Mouse (Mus musculus) heart, adult 2 months (tissue): ENCODE measurements around the gene Polr3c. TPM values are rescaled to one million over a fixed set of nuclear protein-coding genes. Genes with fewer than 3 reads are reported as not detected.
"Not testable (repeated sequence)": the region's sequence is repeated elsewhere in the genome, so short reads cannot be mapped to it uniquely, and the experiment has no call there.

ENCODE experiments used
- DNase-seq, 2 experiments: peaks; one replicate each; pipeline ENCODE4 v3.0.0; 2021
- H3K27ac ChIP-seq: fragments of 200-600 bp; 2 replicates; pipeline ENCODE4 v1.8.1; 2022
- H3K27me3 ChIP-seq: fragments of 200-500 bp; 2 replicates; pipeline ENCODE4 v1.6.1; 2012; ENCODE audit warnings: mild to moderate bottlenecking, low read length, inconsistent platforms, mixed read lengths; ENCODE audit not compliant: control insufficient read depth, insufficient read depth
- H3K36me3 ChIP-seq: fragments of 200-500 bp; 2 replicates; pipeline ENCODE4 v1.6.1; 2012; ENCODE audit warnings: low read length, inconsistent platforms; ENCODE audit not compliant: control insufficient read depth, insufficient read depth
- H3K4me1 ChIP-seq: fragments of 200-500 bp; 2 replicates; pipeline ENCODE4 v1.6.1; 2011; ENCODE audit warnings: low read length; ENCODE audit not compliant: control insufficient read depth, insufficient read depth
- H3K4me3 ChIP-seq: fragments of 200-600 bp; 2 replicates; pipeline ENCODE4 v1.8.1; 2022
- H3K79me2 ChIP-seq: fragments of 200-500 bp; replicated peaks from 2 replicates; pipeline ENCODE4 v1.6.1; 2012; ENCODE audit warnings: mild to moderate bottlenecking, inconsistent platforms, low read length, moderate library complexity, mixed read lengths; ENCODE audit not compliant: control insufficient read depth, insufficient read depth
- H3K9ac ChIP-seq: fragments of 200-500 bp; 2 replicates; pipeline ENCODE4 v1.6.1; 2012; ENCODE audit warnings: low read depth, mild to moderate bottlenecking, control low read depth, inconsistent platforms, low read length, mixed read lengths
- CTCF ChIP-seq: fragments of 200-600 bp; IDR thresholded peaks from 2 replicates; pipeline ENCODE4 v1.8.1; 2022; ENCODE audit warnings: antibody characterized with exemption, mild to moderate bottlenecking, moderate library complexity
- EP300 ChIP-seq: fragments of 200-500 bp; IDR thresholded peaks from 2 replicates; pipeline ENCODE4 v1.6.1; 2011; ENCODE audit warnings: low read depth, low read length, control low read depth; ENCODE audit not compliant: insufficient read depth
- POLR2A ChIP-seq: fragments of 200-500 bp; IDR thresholded peaks from 2 replicates; pipeline ENCODE4 v1.6.1; 2011; ENCODE audit warnings: mild to moderate bottlenecking, low read depth, low read length, control low read depth; ENCODE audit not compliant: insufficient read depth
- WGBS: fragments of 180-500 bp; shearing (Covaris S2); methylation state at CpG from one replicate; pipeline ENCODE4 v1.1.7; 2018; 5-methylcytosine and 5-hydroxymethylcytosine counted together
- intact Hi-C: fragments of 180-260 bp; cut with DNase I; formaldehyde crosslinking; loops from one replicate; pipeline ENCODE4 v1.15.1; 2025
- polyA plus RNA-seq: library from polyadenylated mRNA; depleted of rRNA; stranded (reverse); fragments of >200 nt; gene quantifications from 2 replicates; pipeline ENCODE4 v1.2.3, GENCODE M21; 2012
- total RNA-seq, 2 experiments: library from RNA; stranded (reverse); gene quantifications; 2 replicates each; pipeline ENCODE4 v1.2.3; 2021

The Polr3c gene
- total and polyA plus RNA-seq, 3 experiments: 21.2 to 24.4 (median 22.4) TPM

- H3K79me2 ChIP-seq: 0 out of 2 replicates have a peak, but pooled peaks cover 2% of the 10 kb centered on the region
- no peak for DNase-seq
- 86% methylated on average over 1 of the region's 1 CpGs for WGBS
- intact Hi-C loops: no loop called here
- peaks cover 2% of the 10 kb centered on the region for H3K36me3 ChIP-seq
- TF ChIP-seq CTCF: no peak
- TF ChIP-seq POLR2A: no peak
- no peak for TF ChIP-seq EP300
- no peak overlapping the region for H3K27ac ChIP-seq
- no peak overlapping the region for H3K4me3 ChIP-seq
- no peaks in the 10 kb centered on the region for H3K27me3 ChIP-seq
- H3K4me1 ChIP-seq: no peaks in the 10 kb centered on the region; the same call in 1 of the 2 replicates
- H3K9ac ChIP-seq: no peak overlapping the region
These were observed 33.8 kb downstream of the Polr3c start for GRCm38 (mm10) chr3:96693579-96693978.

GRCm38 (mm10) chr3:96692506-96692905 lies 34.9 kb downstream of the Polr3c start:
- 16% methylated on average over 3 of the region's 3 CpGs for WGBS
- DNase-seq: peak; percentile 40 to 53

GRCm38 (mm10) chr3:96690298-96690697 lies 37.1 kb downstream of the Polr3c start:
- Histone ChIP-seq H3K27me3 (no peaks in the 10 kb centered on the region), H3K4me3 (no peak overlapping the region), H3K4me1 (no peaks in the 10 kb centered on the region), H3K79me2 (no peaks in the 10 kb centered on the region), H3K27ac (no peak overlapping the region), H3K9ac (no peak overlapping the region), H3K36me3 (no peaks in the 10 kb centered on the region)
- intact Hi-C loops: no loop called here
- no peak for DNase-seq
- peak; percentile 32 for TF ChIP-seq CTCF
- no peak for TF ChIP-seq EP300
- 52% methylated on average over 3 of the region's 3 CpGs for WGBS

More at GRCm38 (mm10) chr3:96692506-96692905, 34.9 kb downstream of the Polr3c start:
- H3K36me3 ChIP-seq: peaks cover 2% of the 10 kb centered on the region
- TF ChIP-seq CTCF (peak; percentile 49), EP300 (no peak), POLR2A (no peak)
- H3K9ac ChIP-seq: no peak overlapping the region
- H3K27me3 ChIP-seq: no peaks in the 10 kb centered on the region
- intact Hi-C loops: no loop called here
- no peak overlapping the region for H3K4me3 ChIP-seq
- 0 out of 2 replicates have a peak, but pooled peaks cover 2% of the 10 kb centered on the region for H3K79me2 ChIP-seq
- no peaks in the 10 kb centered on the region; the same call in 1 of the 2 replicates for H3K4me1 ChIP-seq
- H3K27ac ChIP-seq: no peak overlapping the region

- no peak for TF ChIP-seq CTCF
- no peaks in the 10 kb centered on the region for H3K36me3 ChIP-seq
- H3K4me3 ChIP-seq: no peak overlapping the region
- H3K27me3 ChIP-seq: no peaks in the 10 kb centered on the region
- no peak overlapping the region for H3K27ac ChIP-seq
- WGBS: 78% methylated on average over 11 of the region's 11 CpGs
- DNase-seq: no peak
- intact Hi-C loops: no loop called here
- H3K4me1 ChIP-seq: no peaks in the 10 kb centered on the region
- H3K79me2 ChIP-seq: no peaks in the 10 kb centered on the region
- no peak overlapping the region for H3K9ac ChIP-seq
These were observed 38.6 kb downstream of the Polr3c start for GRCm38 (mm10) chr3:96688854-96689253.

GRCm38 (mm10) chr3:96686057-96686456 lies 41.4 kb downstream of the Polr3c start:
- H3K79me2 ChIP-seq, H3K36me3 ChIP-seq, H3K27me3 ChIP-seq, H3K9ac ChIP-seq, H3K4me1 ChIP-seq, H3K27ac ChIP-seq, H3K4me3 ChIP-seq, DNase-seq, intact Hi-C loops: not testable (repeated sequence)
- WGBS: 95% methylated on average over 5 of the region's 5 CpGs

GRCm38 (mm10) chr3:96684822-96685156 lies 42.6 kb downstream of the Polr3c start:
- DNase-seq: peak in 1 of 2 experiments; percentile 46
- H3K4me3 ChIP-seq: peak overlapping the region; percentile 37
- TF ChIP-seq EP300 (no peak), POLR2A (no peak), CTCF (no peak)

More at GRCm38 (mm10) chr3:96684822-96685156, 42.6 kb downstream of the Polr3c start:
- intact Hi-C loops: no loop called here
- H3K4me1 ChIP-seq: no peaks in the 10 kb centered on the region
- no peaks in the 10 kb centered on the region for H3K27me3 ChIP-seq
- H3K27ac ChIP-seq: no peak overlapping the region; the same call in 1 of the 2 replicates
- WGBS: 11% methylated on average over 28 of the region's 28 CpGs
- H3K36me3 ChIP-seq: no peaks in the 10 kb centered on the region
- peak overlapping the region; percentile 11; the same call in 1 of the 2 replicates for H3K9ac ChIP-seq
- H3K79me2 ChIP-seq: no peaks in the 10 kb centered on the region
